Mouse (Mus musculus) small intestine, adult 2 months (tissue): ENCODE data around the gene Cpb2.

Source experiments
- CTCF ChIP-seq: fragments of 200-500 bp; IDR thresholded peaks from 2 replicates; pipeline ENCODE4 v1.5.1; 2012; ENCODE audit warnings: low read depth, mild to moderate bottlenecking, control low read depth, inconsistent platforms, low read length, moderate library complexity, mixed read lengths; ENCODE audit not compliant: insufficient replicate concordance, insufficient read length; ENCODE audit errors: extremely low read depth
- POLR2A ChIP-seq: fragments of 200-500 bp; IDR thresholded peaks from 2 replicates; pipeline ENCODE4 v1.6.1; 2012; ENCODE audit warnings: low read depth, mild to moderate bottlenecking, control low read depth, inconsistent platforms, low read length, moderate library complexity

GRCm38 (mm10) chr14:75323354-75323753 is 81.3 kb downstream of the Cpb2 start:
- no peak for TF ChIP-seq CTCF
- no peak for TF ChIP-seq POLR2A
